Mouse (Mus musculus) neural tube, embryonic 11.5 days (tissue): ENCODE data around the gene Arl4a. TPM values are rescaled to one million over a fixed set of nuclear protein-coding genes. Genes with fewer than 3 reads are reported as not detected.

ENCODE experiments used
- ATAC-seq: fragments of 200-750 bp; cut with Nextera tagmentation; 2 replicates; pipeline ENCODE4 v1.8.0; 2017; ENCODE audit warnings: moderate number of reproducible peaks, mild to moderate bottlenecking, moderate TSS enrichment, moderate library complexity; ENCODE audit not compliant: insufficient read depth, low FRiP score, low TSS enrichment
- DNase-seq: peaks from one replicate; pipeline ENCODE4 v3.0.0-alpha.2; 2015; ENCODE audit warnings: low spot score
- H3K27ac ChIP-seq: fragments of 300-500 bp; sonication (generic); 2 replicates; pipeline ENCODE4 v1.5.1; 2014; ENCODE audit warnings: low read depth, mild to moderate bottlenecking, low read length
- H3K27me3 ChIP-seq: fragments of 300-500 bp; sonication (generic); 2 replicates; pipeline ENCODE4 v1.6.1; 2014; ENCODE audit warnings: mild to moderate bottlenecking, low read length, mixed read lengths; ENCODE audit not compliant: control insufficient read depth, insufficient read depth
- H3K36me3 ChIP-seq: fragments of 300-500 bp; sonication (generic); 2 replicates; pipeline ENCODE4 v1.6.1; 2014; ENCODE audit warnings: mild to moderate bottlenecking, low read length, moderate library complexity, mixed read lengths; ENCODE audit not compliant: control insufficient read depth, insufficient read depth
- H3K4me1 ChIP-seq: fragments of 300-500 bp; sonication (generic); 2 replicates; pipeline ENCODE4 v1.6.1; 2014; ENCODE audit warnings: low read length, mixed read lengths; ENCODE audit not compliant: control insufficient read depth, insufficient read depth
- H3K4me2 ChIP-seq: fragments of 300-500 bp; sonication (generic); 2 replicates; pipeline ENCODE4 v1.6.1; 2014; ENCODE audit warnings: low read depth, mild to moderate bottlenecking, moderate library complexity
- H3K4me3 ChIP-seq: fragments of 300-500 bp; sonication (generic); 2 replicates; pipeline ENCODE4 v1.5.1; 2014; ENCODE audit warnings: low read depth, low read length
- H3K9ac ChIP-seq: fragments of 300-500 bp; sonication (generic); 2 replicates; pipeline ENCODE4 v1.6.1; 2014; ENCODE audit warnings: mild to moderate bottlenecking, low read length
- H3K9me3 ChIP-seq: fragments of 300-500 bp; sonication (generic); 2 replicates; pipeline ENCODE4 v1.6.1; 2016; ENCODE audit warnings: low read length; ENCODE audit not compliant: control insufficient read depth
- WGBS: fragments of 180-500 bp; shearing (Covaris S2); extraction: QIAGEN DNeasy Blood & Tissue Kit; methylation state at CpG from one replicate; pipeline ENCODE4 v1.1.7; 2014; 5-methylcytosine and 5-hydroxymethylcytosine counted together
- polyA plus RNA-seq: library from polyadenylated mRNA; unstranded; fragments of >200 nt; fragmentation: Nextera tagmentation; extraction: Ambion mirVana; gene quantifications from 2 replicates; pipeline ENCODE4 v1.2.1, GENCODE M21; 2014

Gene Arl4a
- polyA plus RNA-seq, 1 experiment from 2014 or later, result 117 TPM

GRCm38 (mm10) chr12:39957931-39958671, 79.7 kb downstream of the Arl4a start:
- ATAC-seq (peak; percentile 35; the same call in 1 of the 2 replicates), DNase-seq (no peak)
- H3K9me3 ChIP-seq, result no peaks in the 10 kb centered on the region
- no peak overlapping the region for H3K4me2 ChIP-seq
- 72% methylated on average over 8 of the region's 8 CpGs for WGBS
- H3K4me1 ChIP-seq, result no peaks in the 10 kb centered on the region
- no peaks in the 10 kb centered on the region for H3K36me3 ChIP-seq
- no peak overlapping the region for H3K4me3 ChIP-seq
- H3K27me3 ChIP-seq, result no peaks in the 10 kb centered on the region
- no peak overlapping the region for H3K9ac ChIP-seq
- no peak overlapping the region for H3K27ac ChIP-seq

GRCm38 (mm10) chr12:39956396-39956795, 81.4 kb downstream of the Arl4a start:
- Histone ChIP-seq H3K4me3 (no peak overlapping the region), H3K9ac (no peak overlapping the region), H3K27me3 (no peaks in the 10 kb centered on the region), H3K4me1 (no peaks in the 10 kb centered on the region), H3K27ac (no peak overlapping the region; the same call in 1 of the 2 replicates), H3K36me3 (no peaks in the 10 kb centered on the region), H3K9me3 (no peaks in the 10 kb centered on the region), H3K4me2 (no peak overlapping the region)
- WGBS, result 33% methylated on average over 15 of the region's 15 CpGs
- ATAC-seq (peak; percentile 97), DNase-seq (peak; percentile 84)

Other genes with a start within 250 kb of the Arl4a start
- gene Scin, start 96.2 kb upstream of the Arl4a start, polyA plus RNA-seq, result 0.07 TPM in 1 of 2 replicates, not detected in the other
- gene Lsmem1, start 161.5 kb upstream of the Arl4a start, polyA plus RNA-seq, result 0.32 and 0.39 TPM in 2 replicates
- 171 and 188 TPM in 2 replicates for gene Ifrd1, start 210.5 kb upstream of the Arl4a start, polyA plus RNA-seq